Mouse (Mus musculus) hindbrain, embryonic 10.5 days (tissue): ENCODE measurements around the gene Map4. TPM values are rescaled to one million over a fixed set of nuclear protein-coding genes. Genes with fewer than 3 reads are reported as not detected.

ENCODE experiments used
- DNase-seq: peaks from one replicate; pipeline ENCODE4 v3.0.0-alpha.2; 2017; ENCODE audit warnings: low spot score
- H3K27ac ChIP-seq: fragments of 300-500 bp; sonication (generic); 2 replicates; pipeline ENCODE4 v1.5.1; 2016; ENCODE audit warnings: mild to moderate bottlenecking, moderate library complexity
- H3K27me3 ChIP-seq: fragments of 300-500 bp; sonication (generic); 2 replicates; pipeline ENCODE4 v1.6.1; 2016; ENCODE audit warnings: mild to moderate bottlenecking; ENCODE audit not compliant: poor library complexity, insufficient read depth, severe bottlenecking
- H3K36me3 ChIP-seq: fragments of 300-500 bp; sonication (generic); 2 replicates; pipeline ENCODE4 v1.6.1; 2016; ENCODE audit warnings: mild to moderate bottlenecking, moderate library complexity
- H3K4me1 ChIP-seq: fragments of 300-500 bp; sonication (generic); replicated peaks from 2 replicates; pipeline ENCODE4 v1.6.1; 2016; ENCODE audit warnings: mild to moderate bottlenecking
- H3K4me3 ChIP-seq: fragments of 300-500 bp; sonication (generic); 2 replicates; pipeline ENCODE4 v1.5.1; 2016; ENCODE audit warnings: mild to moderate bottlenecking, moderate library complexity
- H3K9me3 ChIP-seq: fragments of 300-500 bp; sonication (generic); 2 replicates; pipeline ENCODE4 v1.6.1; 2016; ENCODE audit warnings: mild to moderate bottlenecking, moderate library complexity
- WGBS: fragments of 180-500 bp; shearing (Covaris S2); methylation state at CpG from one replicate; pipeline ENCODE4 v1.1.7; 2016; 5-methylcytosine and 5-hydroxymethylcytosine counted together
- polyA plus RNA-seq: library from polyadenylated mRNA; unstranded; fragments of >200 nt; fragmentation: Nextera tagmentation; extraction: Ambion mirVana; gene quantifications from 2 replicates; pipeline ENCODE4 v1.2.1, GENCODE M21; 2016

The Map4 gene
- polyA plus RNA-seq: 71.6 and 96.3 TPM in 2 replicates

GRCm38 (mm10) chr9:109931257-109932171, at the start of gene Map4:
TSS of gene Map4 (plus strand) at chr9:109931460.
- DNase-seq: peak; percentile 97

GRCm38 (mm10) chr9:109886259-109886658, 45.0 kb upstream of the Map4 start:
- peaks cover 100% of the 10 kb centered on the region for H3K36me3 ChIP-seq
- 92% methylated on average over 4 of the region's 4 CpGs for WGBS
- no peaks in the 10 kb centered on the region for H3K27me3 ChIP-seq
- H3K4me1 ChIP-seq: no peaks in the 10 kb centered on the region
- DNase-seq: no peak
- no peaks in the 10 kb centered on the region for H3K9me3 ChIP-seq
- no peak overlapping the region for H3K27ac ChIP-seq
- no peak overlapping the region for H3K4me3 ChIP-seq

More at GRCm38 (mm10) chr9:109931257-109932171, at the start of gene Map4:
- Histone ChIP-seq H3K9me3 (no peaks in the 10 kb centered on the region), H3K4me1 (peaks cover 21% of the 10 kb centered on the region), H3K27ac (peak within 1 kb of the TSS; percentile 94), H3K27me3 (no peaks in the 10 kb centered on the region), H3K36me3 (no peaks in the 10 kb centered on the region), H3K4me3 (peak within 1 kb of the TSS; percentile 81)
- WGBS: under 1% methylated on average over 94 of the region's 94 CpGs

- WGBS: 96% methylated on average over 5 of the region's 5 CpGs
These were observed 43.9 kb upstream of the Map4 start for GRCm38 (mm10) chr9:109887321-109887720.

GRCm38 (mm10) chr9:109891501-109891900, 39.8 kb upstream of the Map4 start:
- H3K4me3 ChIP-seq: no peak overlapping the region

More at GRCm38 (mm10) chr9:109887321-109887720, 43.9 kb upstream of the Map4 start:
- Histone ChIP-seq H3K9me3 (no peaks in the 10 kb centered on the region), H3K4me1 (no peaks in the 10 kb centered on the region), H3K36me3 (peaks cover 100% of the 10 kb centered on the region), H3K27me3 (no peaks in the 10 kb centered on the region), H3K4me3 (no peak overlapping the region), H3K27ac (no peak overlapping the region)
- DNase-seq: no peak

GRCm38 (mm10) chr9:109892651-109893250, 38.5 kb upstream of the Map4 start:
- H3K36me3 ChIP-seq: peaks cover 90% of the 10 kb centered on the region
- 69% methylated on average over 5 of the region's 5 CpGs for WGBS
- DNase-seq: peak; percentile 77

More at GRCm38 (mm10) chr9:109891501-109891900, 39.8 kb upstream of the Map4 start:
- Histone ChIP-seq H3K27ac (no peak overlapping the region), H3K4me1 (peaks cover 11% of the 10 kb centered on the region), H3K27me3 (no peaks in the 10 kb centered on the region), H3K36me3 (peaks cover 97% of the 10 kb centered on the region), H3K9me3 (no peaks in the 10 kb centered on the region)
- DNase-seq: no peak
- WGBS: 95% methylated on average over 8 of the region's 8 CpGs

GRCm38 (mm10) chr9:109894413-109895090, 36.7 kb upstream of the Map4 start:
- peaks cover 11% of the 10 kb centered on the region for H3K4me1 ChIP-seq
- 35% methylated on average over 6 of the region's 6 CpGs for WGBS
- no peaks in the 10 kb centered on the region for H3K9me3 ChIP-seq
- peaks cover 72% of the 10 kb centered on the region for H3K36me3 ChIP-seq
- peak; percentile 76 for DNase-seq
- H3K27ac ChIP-seq: peak overlapping the region; percentile 88
- no peak overlapping the region for H3K4me3 ChIP-seq
- no peaks in the 10 kb centered on the region for H3K27me3 ChIP-seq

More at GRCm38 (mm10) chr9:109892651-109893250, 38.5 kb upstream of the Map4 start:
- no peak overlapping the region for H3K27ac ChIP-seq
- peaks cover 11% of the 10 kb centered on the region for H3K4me1 ChIP-seq
- no peaks in the 10 kb centered on the region for H3K27me3 ChIP-seq
- no peak overlapping the region for H3K4me3 ChIP-seq
- no peaks in the 10 kb centered on the region for H3K9me3 ChIP-seq

GRCm38 (mm10) chr9:109895593-109895992, 35.7 kb upstream of the Map4 start:
- no peaks in the 10 kb centered on the region for H3K9me3 ChIP-seq
- H3K27me3 ChIP-seq: no peaks in the 10 kb centered on the region
- H3K36me3 ChIP-seq: peaks cover 61% of the 10 kb centered on the region
- DNase-seq: no peak
- H3K4me3 ChIP-seq: no peak overlapping the region
- 84% methylated on average over 6 of the region's 6 CpGs for WGBS
- H3K4me1 ChIP-seq: peaks cover 11% of the 10 kb centered on the region
- H3K27ac ChIP-seq: no peak overlapping the region

GRCm38 (mm10) chr9:109896253-109897150, 34.8 kb upstream of the Map4 start:
- no peak overlapping the region for H3K27ac ChIP-seq
- 85% methylated on average over 8 of the region's 8 CpGs for WGBS
- H3K4me1 ChIP-seq: peaks cover 11% of the 10 kb centered on the region
- H3K27me3 ChIP-seq: no peaks in the 10 kb centered on the region
- peaks cover 52% of the 10 kb centered on the region for H3K36me3 ChIP-seq
- DNase-seq: no peak
- H3K9me3 ChIP-seq: no peaks in the 10 kb centered on the region
- H3K4me3 ChIP-seq: no peak overlapping the region

GRCm38 (mm10) chr9:109898027-109898426, 33.2 kb upstream of the Map4 start:
- no peak for DNase-seq
- Histone ChIP-seq H3K27me3 (no peaks in the 10 kb centered on the region), H3K27ac (no peak overlapping the region), H3K36me3 (peaks cover 37% of the 10 kb centered on the region), H3K4me1 (peaks cover 13% of the 10 kb centered on the region), H3K4me3 (no peak overlapping the region), H3K9me3 (no peaks in the 10 kb centered on the region)
- WGBS: 60% methylated on average over 2 of the region's 2 CpGs

- Histone ChIP-seq H3K27me3 (no peaks in the 10 kb centered on the region), H3K9me3 (no peaks in the 10 kb centered on the region), H3K27ac (no peak overlapping the region), H3K4me3 (no peak overlapping the region), H3K36me3 (peaks cover 23% of the 10 kb centered on the region), H3K4me1 (peaks cover 10% of the 10 kb centered on the region)
- DNase-seq: no peak
- WGBS: 63% methylated on average over 12 of the region's 15 CpGs
These were observed 31.9 kb upstream of the Map4 start for GRCm38 (mm10) chr9:109899361-109899760.

- Histone ChIP-seq H3K4me1 (peaks cover 6% of the 10 kb centered on the region), H3K4me3 (no peak overlapping the region), H3K27ac (no peak overlapping the region), H3K9me3 (no peaks in the 10 kb centered on the region), H3K36me3 (peaks cover 19% of the 10 kb centered on the region), H3K27me3 (no peaks in the 10 kb centered on the region)
- WGBS: 72% methylated on average over 8 of the region's 8 CpGs
- DNase-seq: no peak
These were observed 31.5 kb upstream of the Map4 start for GRCm38 (mm10) chr9:109899774-109900173.

- Histone ChIP-seq H3K27me3 (no peaks in the 10 kb centered on the region), H3K4me1 (peaks cover 3% of the 10 kb centered on the region; the same call in 1 of the 2 replicates), H3K27ac (no peak overlapping the region), H3K36me3 (peaks cover 11% of the 10 kb centered on the region), H3K4me3 (no peak overlapping the region), H3K9me3 (no peaks in the 10 kb centered on the region)
- no peak for DNase-seq
- WGBS: 90% methylated on average over 3 of the region's 3 CpGs
These were observed 30.7 kb upstream of the Map4 start for GRCm38 (mm10) chr9:109900604-109901003.
